ENCODE assay signal across 19 mouse cellular contexts in genomic region chr1:85702531-85702930, GRCm38 (mm10). TPM values are rescaled to one million over a fixed set of nuclear protein-coding genes. Genes with fewer than 3 reads are reported as not detected.
A peak's percentile ranks its signal among the peaks of the same experiment; 100 is the strongest.
DNase-seq lines count a peak whose midpoint lies in the region; ATAC-seq and TF ChIP-seq lines count a peak whose summit lies in the region.
"Had no signal": no experiment of that assay in that cellular context is flagged by ENCODE, and none has a peak within 500 bp of the region (broad histone marks: within the 10 kb centered on the region; RNA-seq: fewer than 3 reads in every experiment).

No protein-coding gene starts in this region.

- H3K9me3 ChIP-seq in forebrain, embryonic 15.5 days = no peaks in the 10 kb centered on the region
- H3K9me3 ChIP-seq in forebrain, embryonic 10.5 days = no peaks in the 10 kb centered on the region
- no peaks in the 10 kb centered on the region for H3K9me3 ChIP-seq in heart, embryonic 15.5 days (replicated peaks)
- H3K9me3 ChIP-seq in intestine, embryonic 16.5 days (ENCODE audit: control insufficient read depth, low read length) = no peaks in the 10 kb centered on the region
- H3K9me3 ChIP-seq: hindbrain, embryonic 13.5 days; limb, embryonic 10.5 days; midbrain, embryonic 12.5 days; neural tube, embryonic 13.5 days had no signal

- peak; percentile 20; the same call in 1 of the 2 replicates for ATAC-seq in forebrain, embryonic 15.5 days (replicated peaks)
- no peak for ATAC-seq in heart, embryonic 15.5 days (replicated peaks; ENCODE audit: insufficient number of reproducible peaks, insufficient read depth, low FRiP score, low read depth)
- ATAC-seq in intestine, embryonic 16.5 days = no peak

- whole genome bisulfite sequencing in forebrain, embryonic 15.5 days = 80% methylated on average over 4 of the region's 4 CpGs
- 77% methylated on average over 4 of the region's 4 CpGs for WGBS in forebrain, embryonic 10.5 days
- WGBS in heart, embryonic 15.5 days = 70% methylated on average over 4 of the region's 4 CpGs
- WGBS in spleen, adult 2 months = 60% methylated on average over 4 of the region's 4 CpGs
- WGBS in intestine, embryonic 16.5 days = 74% methylated on average over 4 of the region's 4 CpGs

- no peak overlapping the region for H3K4me3 ChIP-seq in forebrain, embryonic 15.5 days
- no peak overlapping the region for H3K4me3 ChIP-seq in forebrain, embryonic 10.5 days
- H3K4me3 ChIP-seq in heart, embryonic 15.5 days = no peak overlapping the region
- H3K4me3 ChIP-seq in spleen, adult 2 months (ENCODE audit: extremely low read depth, insufficient read depth, insufficient read length) = no peak overlapping the region
- no peak overlapping the region for H3K4me3 ChIP-seq in intestine, embryonic 16.5 days (ENCODE audit: low read length)
- H3K4me3 ChIP-seq: heart, adult 2 months had no signal

- H3K4me2 ChIP-seq in forebrain, embryonic 15.5 days (replicated peaks) = no peak overlapping the region
- no peak overlapping the region for H3K4me2 ChIP-seq in heart, embryonic 15.5 days
- no peak overlapping the region for H3K4me2 ChIP-seq in intestine, embryonic 16.5 days (ENCODE audit: low read depth, low read length)

- H3K27ac ChIP-seq in forebrain, embryonic 15.5 days (replicated peaks) = no peak overlapping the region
- H3K27ac ChIP-seq in forebrain, embryonic 10.5 days = no peak overlapping the region
- peak overlapping the region; percentile 85 for H3K27ac ChIP-seq in heart, embryonic 15.5 days
- H3K27ac ChIP-seq in spleen, adult 2 months (ENCODE audit: insufficient read depth, low read length) = peak overlapping the region; percentile 78
- no peak overlapping the region for H3K27ac ChIP-seq in intestine, embryonic 16.5 days (ENCODE audit: low read length)
- H3K27ac ChIP-seq: kidney, postnatal 0 days; midbrain, embryonic 12.5 days had no signal

- no peak overlapping the region for H3K9ac ChIP-seq in forebrain, embryonic 15.5 days (replicated peaks)
- H3K9ac ChIP-seq in heart, embryonic 15.5 days = no peak overlapping the region
- no peak overlapping the region for H3K9ac ChIP-seq in intestine, embryonic 16.5 days (ENCODE audit: low read depth, low read length)

- no peaks in the 10 kb centered on the region for H3K36me3 ChIP-seq in forebrain, embryonic 15.5 days
- no peaks in the 10 kb centered on the region for H3K36me3 ChIP-seq in forebrain, embryonic 10.5 days (replicated peaks)
- no peaks in the 10 kb centered on the region for H3K36me3 ChIP-seq in heart, embryonic 15.5 days
- H3K36me3 ChIP-seq in spleen, adult 2 months (ENCODE audit: control insufficient read depth, insufficient read depth, low read length) = peaks cover 38% of the 10 kb centered on the region
- H3K36me3 ChIP-seq in intestine, embryonic 16.5 days (ENCODE audit: control insufficient read depth, insufficient read depth, low read length) = no peaks in the 10 kb centered on the region
- H3K36me3 ChIP-seq: hindbrain, embryonic 13.5 days; limb, embryonic 10.5 days; midbrain, embryonic 12.5 days; neural tube, embryonic 13.5 days had no signal

- H3K4me1 ChIP-seq in forebrain, embryonic 15.5 days = no peaks in the 10 kb centered on the region
- H3K4me1 ChIP-seq in forebrain, embryonic 10.5 days = peaks cover 9% of the 10 kb centered on the region
- peaks cover 3% of the 10 kb centered on the region; the same call in 1 of the 2 replicates for H3K4me1 ChIP-seq in heart, embryonic 15.5 days (replicated peaks)
- peaks cover 4% of the 10 kb centered on the region; the same call in 1 of the 2 replicates for H3K4me1 ChIP-seq in spleen, adult 2 months (ENCODE audit: control insufficient read depth, insufficient read depth, insufficient read length)
- H3K4me1 ChIP-seq in intestine, embryonic 16.5 days (ENCODE audit: control insufficient read depth, insufficient read depth, low read length) = peaks cover 4% of the 10 kb centered on the region; the same call in 1 of the 2 replicates
- H3K4me1 ChIP-seq: hindbrain, embryonic 13.5 days; limb, embryonic 10.5 days; midbrain, embryonic 12.5 days had no signal

- no peak for DNase-seq in forebrain, embryonic 10.5 days (ENCODE audit: extremely low spot score, low spot score)
- DNase-seq in heart, postnatal 14 days = no peak
- no peak for DNase-seq in spleen, adult 2 months (ENCODE audit: low read depth in 1 of 2, low spot score in 2 of 2)
- DNase-seq in spleen, postnatal 10 days (ENCODE audit: low spot score in 2 of 2) = no peak
- no peak for DNase-seq in gastrocnemius, adult 18-20 months (ENCODE audit: low spot score)
- DNase-seq: adrenal gland, postnatal 14 days; cerebellum, adult 9-10 months; gastrocnemius, postnatal 10 days; heart, adult 2 months; liver; thymus, adult 18-20 months had no signal

- intact Hi-C loops in heart, postnatal 14 days (cut with DNase I) = no loop called here

- TF ChIP-seq POLR2A in spleen, adult 2 months (IDR thresholded peaks at IDR 0.05; ENCODE audit: low read depth, low read length) = no peak

- H3K27me3 ChIP-seq in forebrain, embryonic 15.5 days = no peaks in the 10 kb centered on the region
- H3K27me3 ChIP-seq in forebrain, embryonic 10.5 days (ENCODE audit: poor library complexity, severe bottlenecking) = no peaks in the 10 kb centered on the region
- no peaks in the 10 kb centered on the region for H3K27me3 ChIP-seq in heart, embryonic 15.5 days
- no peaks in the 10 kb centered on the region for H3K27me3 ChIP-seq in spleen, adult 2 months (ENCODE audit: control insufficient read depth, insufficient read depth, low read length)
- H3K27me3 ChIP-seq in intestine, embryonic 16.5 days (replicated peaks; ENCODE audit: control insufficient read depth, insufficient read depth, low read length) = no peaks in the 10 kb centered on the region
- H3K27me3 ChIP-seq: hindbrain, embryonic 13.5 days; midbrain, embryonic 12.5 days; neural tube, embryonic 13.5 days had no signal

- TF ChIP-seq CTCF in spleen, adult 2 months (IDR thresholded peaks at IDR 0.05; ENCODE audit: extremely low read depth, insufficient read depth, insufficient read length, insufficient replicate concordance) = no peak

RNA-seq across cellular contexts. Expression of gene Sp100, which starts 52.7 kb away (rescaled TPM):
- polyA plus RNA-seq in forebrain, embryonic 15.5 days (2015; fragmentation: Nextera tagmentation; extraction: Ambion mirVana) = 0.37 and 0.46 TPM in 2 replicates
- 0.24 and 0.44 TPM in 2 replicates for polyA plus RNA-seq in forebrain, embryonic 10.5 days (2016; fragmentation: Nextera tagmentation; extraction: Ambion mirVana)
- 3.3 and 4.8 TPM in 2 replicates for polyA plus RNA-seq in heart, embryonic 15.5 days (2015; fragmentation: Nextera tagmentation; extraction: Ambion mirVana)
- 10 to 100 TPM; 16.2 to 17.4 TPM for total RNA-seq in heart, postnatal 14 days (2021)
- polyA plus RNA-seq in spleen, adult 2 months (2012; rRNA removed) = 34.6 and 38.5 TPM in 2 replicates
- 1 to 10 TPM; 3.9 to 5.3 TPM for total RNA-seq in gastrocnemius, adult 18-20 months (2021)
- polyA plus RNA-seq in intestine, embryonic 16.5 days (2015; fragmentation: Nextera tagmentation; extraction: Ambion mirVana) = 3.0 and 3.7 TPM in 2 replicates

Comparison
In these comparisons a context has a peak if more than half of its experiments do, and no peak if none do; other contexts are left out.
1. H3K27ac ChIP-seq: peak in heart, embryonic 15.5 days (single experiment) and spleen, adult 2 months (single experiment); none in forebrain, embryonic 15.5 days (single experiment), forebrain, embryonic 10.5 days (single experiment) and intestine, embryonic 16.5 days (single experiment).